Mouse (Mus musculus): ENCODE results near the gene Atcay. TPM values are rescaled to one million over a fixed set of nuclear protein-coding genes. Genes with fewer than 3 reads are reported as not detected.

Gene Atcay
- total and polyA plus RNA-seq, 3 experiments: 0.19 to 0.33 TPM; not detected in 1

- Histone ChIP-seq H3K79me2 (ENCODE audit: control insufficient read depth, insufficient read depth, low read length, poor library complexity) (no peaks in the 10 kb centered on the region), H3K4me1 (ENCODE audit: control insufficient read depth in 1 of 2, insufficient read depth in 2 of 2, low read length in 2 of 2) (peaks cover 0 to 6% of the 10 kb centered on the region in 2 experiments; a peak in 1 of 4 replicates), H3K36me3 (ENCODE audit: control insufficient read depth in 1 of 2, insufficient read depth in 2 of 2, low read length in 2 of 2) (no peaks in the 10 kb centered on the region; a peak in 1 of 4 replicates), H3K9ac (ENCODE audit: control insufficient read depth, low read depth, low read length, poor library complexity, severe bottlenecking) (no peak overlapping the region), H3K27ac (ENCODE audit: control insufficient read depth, low read depth, low read length) (no peak overlapping the region), H3K27me3 (ENCODE audit: control insufficient read depth in 1 of 2, insufficient read depth in 2 of 2, low read length in 2 of 2) (no peaks in the 10 kb centered on the region), H3K4me3 (ENCODE audit: control insufficient read depth in 1 of 2, insufficient read depth in 1 of 2, low read depth in 2 of 2, low read length in 2 of 2) (no peak overlapping the region), H3K9me3 (replicated peaks; ENCODE audit: insufficient read depth, low read length) (no peaks in the 10 kb centered on the region)
- no peak for TF ChIP-seq JUND (IDR thresholded peaks at IDR 0.05; ENCODE audit: low read depth, low read length)
- no peak for TF ChIP-seq ETS1 (IDR thresholded peaks at IDR 0.05; ENCODE audit: low read depth, low read length)
- TF ChIP-seq MAFK (IDR thresholded peaks at IDR 0.05; ENCODE audit: borderline replicate concordance, low read depth, low read length): no peak
- no peak for TF ChIP-seq MEF2A (IDR thresholded peaks at IDR 0.05; ENCODE audit: extremely low read depth, insufficient replicate concordance, low read depth, low read length, poor library complexity, severe bottlenecking)
- TF ChIP-seq MAZ (IDR thresholded peaks at IDR 0.05; ENCODE audit: low read depth, low read length): no peak
- no peak for TF ChIP-seq NRF1 (IDR thresholded peaks at IDR 0.05; ENCODE audit: insufficient read depth, low read depth, low read length, poor library complexity, severe bottlenecking)
- no peak for TF ChIP-seq USF1 (IDR thresholded peaks at IDR 0.05; ENCODE audit: low read depth, low read length)
- TF ChIP-seq SIN3A (IDR thresholded peaks at IDR 0.05; ENCODE audit: low read length): no peak
- TF ChIP-seq BHLHE40 (IDR thresholded peaks at IDR 0.05; ENCODE audit: borderline replicate concordance, low read depth, low read length): no peak
- TF ChIP-seq POLR2A (IDR thresholded peaks at IDR 0.05; ENCODE audit: control insufficient read depth in 1 of 2, insufficient read depth in 1 of 2, low read depth in 1 of 2, low read length in 2 of 2, poor library complexity in 1 of 2): no peak
- TF ChIP-seq HCFC1 (IDR thresholded peaks at IDR 0.05; ENCODE audit: low read depth, low read length): no peak
- TF ChIP-seq USF2 (IDR thresholded peaks at IDR 0.05; ENCODE audit: borderline replicate concordance in 1 of 2, insufficient read depth in 1 of 2, low read depth in 1 of 2, low read length in 2 of 2): no peak
- TF ChIP-seq MYC (IDR thresholded peaks at IDR 0.05; ENCODE audit: low read depth, low read length): no peak
- TF ChIP-seq POLR2AphosphoS5 (IDR thresholded peaks at IDR 0.05; ENCODE audit: borderline replicate concordance, low read depth, low read length): no peak
- TF ChIP-seq TBP (IDR thresholded peaks at IDR 0.05; ENCODE audit: low read depth, low read length): no peak
- TF ChIP-seq CHD2 (IDR thresholded peaks at IDR 0.05; ENCODE audit: low read length): no peak
- no peak for DNase-seq (ENCODE audit: low read depth, low spot score)
Measured at GRCm38 (mm10) chr10:81198990-81199389, 31.6 kb downstream of the Atcay start.

GRCm38 (mm10) chr10:81198230-81198629, 32.4 kb downstream of the Atcay start:
- Histone ChIP-seq H3K27me3 (ENCODE audit: control insufficient read depth in 1 of 2, insufficient read depth in 2 of 2, low read length in 2 of 2) (no peaks in the 10 kb centered on the region), H3K9me3 (replicated peaks; ENCODE audit: insufficient read depth, low read length) (no peaks in the 10 kb centered on the region), H3K9ac (ENCODE audit: control insufficient read depth, low read depth, low read length, poor library complexity, severe bottlenecking) (peak overlapping the region; percentile 37; the same call in 1 of the 2 replicates), H3K79me2 (ENCODE audit: control insufficient read depth, insufficient read depth, low read length, poor library complexity) (no peaks in the 10 kb centered on the region), H3K27ac (ENCODE audit: control insufficient read depth, low read depth, low read length) (no peak overlapping the region), H3K36me3 (ENCODE audit: control insufficient read depth in 1 of 2, insufficient read depth in 2 of 2, low read length in 2 of 2) (no peaks in the 10 kb centered on the region; a peak in 1 of 4 replicates), H3K4me1 (ENCODE audit: control insufficient read depth in 1 of 2, insufficient read depth in 2 of 2, low read length in 2 of 2) (0 out of 4 replicates have a peak, but pooled peaks cover 0 to 4% of the 10 kb centered on the region in 2 experiments), H3K4me3 (ENCODE audit: control insufficient read depth in 1 of 2, insufficient read depth in 1 of 2, low read depth in 2 of 2, low read length in 2 of 2) (no peak overlapping the region)
- peak; percentile 79 for DNase-seq (ENCODE audit: low read depth, low spot score)
- TF ChIP-seq USF1 (IDR thresholded peaks at IDR 0.05; ENCODE audit: low read depth, low read length): no peak
- 0 out of 2 replicates have a peak, but pooled peaks have one; percentile 29 for TF ChIP-seq JUND (IDR thresholded peaks at IDR 0.05; ENCODE audit: low read depth, low read length)
- TF ChIP-seq CTCF (IDR thresholded peaks at IDR 0.05 in 2 of 3, conservative IDR thresholded peaks at IDR 0.05 in 1 of 3; ENCODE audit: control insufficient read depth in 1 of 3, insufficient read depth in 1 of 3, low read depth in 2 of 3, low read length in 3 of 3, poor library complexity in 1 of 3, severe bottlenecking in 1 of 3): peak; percentile 54 to 97 (median 85)
- peak; percentile 40; the same call in 1 of the 2 replicates for TF ChIP-seq MYC (IDR thresholded peaks at IDR 0.05; ENCODE audit: low read depth, low read length)
- TF ChIP-seq RAD21 (IDR thresholded peaks at IDR 0.05; ENCODE audit: low read depth, low read length): peak; percentile 97
- TF ChIP-seq GATA1 (IDR thresholded peaks at IDR 0.05; ENCODE audit: low read depth, low read length): no peak
- no peak for TF ChIP-seq MEF2A (IDR thresholded peaks at IDR 0.05; ENCODE audit: extremely low read depth, insufficient replicate concordance, low read depth, low read length, poor library complexity, severe bottlenecking)
- TF ChIP-seq E2F4 (IDR thresholded peaks at IDR 0.05; ENCODE audit: borderline replicate concordance, low read depth, low read length): no peak
- no peak for TF ChIP-seq CHD1 (IDR thresholded peaks at IDR 0.05; ENCODE audit: low read depth, low read length)
- TF ChIP-seq SIN3A (IDR thresholded peaks at IDR 0.05; ENCODE audit: low read length): 0 out of 2 replicates have a peak, but pooled peaks have one; percentile 30
- no peak for TF ChIP-seq KAT2A (conservative IDR thresholded peaks at IDR 0.05; ENCODE audit: low read depth, low read length)
- peak; percentile 79 for TF ChIP-seq SMC3 (IDR thresholded peaks at IDR 0.05; ENCODE audit: low read depth, low read length)
- no peak for TF ChIP-seq MXI1 (IDR thresholded peaks at IDR 0.05; ENCODE audit: low read depth, low read length)
- TF ChIP-seq HCFC1 (IDR thresholded peaks at IDR 0.05; ENCODE audit: low read depth, low read length): peak; percentile 30; the same call in 1 of the 2 replicates
- TF ChIP-seq ETS1 (IDR thresholded peaks at IDR 0.05; ENCODE audit: low read depth, low read length): no peak
- no peak for TF ChIP-seq POLR2AphosphoS5 (IDR thresholded peaks at IDR 0.05; ENCODE audit: borderline replicate concordance, low read depth, low read length)
- TF ChIP-seq BHLHE40 (IDR thresholded peaks at IDR 0.05; ENCODE audit: borderline replicate concordance, low read depth, low read length): peak; percentile 45; the same call in 1 of the 2 replicates
- peak; percentile 85 for TF ChIP-seq ZC3H11A (IDR thresholded peaks at IDR 0.05; ENCODE audit: low read depth, low read length)
- no peak for TF ChIP-seq RCOR1 (IDR thresholded peaks at IDR 0.05; ENCODE audit: low read depth, low read length)

Data from MEL (cell line).